Mouse (Mus musculus) neural tube, embryonic 14.5 days (tissue): ENCODE data around the gene Ptpn4. TPM values are rescaled to one million over a fixed set of nuclear protein-coding genes. Genes with fewer than 3 reads are reported as not detected.

Experiments used
- ATAC-seq: fragments of 200-750 bp; cut with Nextera tagmentation; 2 replicates; pipeline ENCODE4 v1.8.0; 2017; ENCODE audit warnings: low read depth, mild to moderate bottlenecking, moderate TSS enrichment, moderate library complexity
- H3K27ac ChIP-seq: fragments of 300-500 bp; sonication (generic); 2 replicates; pipeline ENCODE4 v1.5.1; 2014; ENCODE audit warnings: low read depth, mild to moderate bottlenecking, control low read depth, low read length, moderate library complexity, mixed read lengths
- H3K27me3 ChIP-seq: fragments of 300-500 bp; sonication (generic); 2 replicates; pipeline ENCODE4 v1.6.1; 2014; ENCODE audit warnings: low read length; ENCODE audit not compliant: control insufficient read depth, insufficient read depth
- H3K36me3 ChIP-seq: fragments of 300-500 bp; sonication (generic); 2 replicates; pipeline ENCODE4 v1.6.1; 2014; ENCODE audit warnings: low read length, mixed read lengths; ENCODE audit not compliant: control insufficient read depth, insufficient read depth
- H3K4me1 ChIP-seq: fragments of 300-500 bp; sonication (generic); 2 replicates; pipeline ENCODE4 v1.6.1; 2014; ENCODE audit warnings: low read length; ENCODE audit not compliant: control insufficient read depth, insufficient read depth
- H3K4me2 ChIP-seq: fragments of 300-500 bp; sonication (generic); 2 replicates; pipeline ENCODE4 v1.6.1; 2014; ENCODE audit warnings: mild to moderate bottlenecking, low read depth, low read length, control low read depth
- H3K4me3 ChIP-seq: fragments of 300-500 bp; sonication (generic); 2 replicates; pipeline ENCODE4 v1.5.1; 2014; ENCODE audit warnings: low read depth, low read length, control low read depth, mixed read lengths
- H3K9ac ChIP-seq: fragments of 300-500 bp; sonication (generic); replicated peaks from 2 replicates; pipeline ENCODE4 v1.6.1; 2014; ENCODE audit warnings: low read depth, mild to moderate bottlenecking, control low read depth, low read length, mixed read lengths
- H3K9me3 ChIP-seq: fragments of 300-500 bp; sonication (generic); 2 replicates; pipeline ENCODE4 v1.6.1; 2016; ENCODE audit warnings: low read length; ENCODE audit not compliant: control insufficient read depth
- WGBS: fragments of 180-500 bp; shearing (Covaris S2); extraction: QIAGEN DNeasy Blood & Tissue Kit; methylation state at CpG from one replicate; pipeline ENCODE4 v1.1.7; 2014; 5-methylcytosine and 5-hydroxymethylcytosine counted together
- polyA plus RNA-seq: library from polyadenylated mRNA; unstranded; fragments of >200 nt; fragmentation: Nextera tagmentation; extraction: Ambion mirVana; gene quantifications from 2 replicates; pipeline ENCODE4 v1.2.1, GENCODE M21; 2014

The Ptpn4 gene
- polyA plus RNA-seq, 1 experiment from 2014 or later: 19.1 TPM

DNA sequence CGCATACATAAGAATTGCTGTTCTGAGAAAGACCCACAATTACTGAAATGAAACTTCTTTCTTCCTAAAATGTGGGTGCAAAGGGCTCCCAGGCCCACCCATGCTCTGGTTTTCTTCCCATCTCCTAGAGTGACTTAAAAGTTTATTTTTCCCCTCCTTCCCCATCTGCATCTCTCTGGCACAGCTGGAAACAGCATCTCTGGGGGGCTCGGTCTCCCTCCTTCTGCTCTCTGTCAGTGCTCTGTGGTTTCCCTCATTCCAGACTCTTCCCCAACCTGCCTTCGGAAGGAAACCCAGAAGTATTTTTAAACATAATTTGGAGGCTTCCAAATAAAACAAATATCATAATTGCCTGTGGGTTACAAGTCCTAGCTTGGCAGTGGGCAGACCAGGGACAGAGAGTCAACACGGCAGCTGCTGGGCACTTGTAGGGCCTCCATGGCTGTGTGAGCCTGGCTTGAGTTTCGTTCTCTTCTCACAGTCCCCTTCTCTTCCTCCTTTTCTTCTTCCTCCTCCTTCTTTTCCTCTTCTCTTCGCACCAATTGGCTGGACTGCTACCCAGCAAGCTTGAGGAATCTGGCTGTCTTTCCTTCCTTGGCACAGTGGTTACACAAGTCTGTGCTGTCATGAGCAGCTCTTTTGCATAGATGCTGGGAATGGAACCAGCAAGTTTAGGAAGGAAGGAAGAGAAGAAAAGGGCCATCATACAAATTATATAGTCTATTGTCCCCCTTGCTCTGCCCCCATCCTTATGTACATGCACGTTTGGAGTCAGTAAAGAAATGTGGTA is 26.3 kb upstream of the Ptpn4 start:
- no peak for ATAC-seq
- WGBS: 81% methylated on average over 7 of the region's 7 CpGs
- Histone ChIP-seq H3K9ac (no peak overlapping the region), H3K27ac (no peak overlapping the region), H3K9me3 (no peaks in the 10 kb centered on the region), H3K27me3 (no peaks in the 10 kb centered on the region), H3K4me3 (no peak overlapping the region), H3K4me2 (no peak overlapping the region), H3K36me3 (no peaks in the 10 kb centered on the region), H3K4me1 (no peaks in the 10 kb centered on the region)

DNA sequence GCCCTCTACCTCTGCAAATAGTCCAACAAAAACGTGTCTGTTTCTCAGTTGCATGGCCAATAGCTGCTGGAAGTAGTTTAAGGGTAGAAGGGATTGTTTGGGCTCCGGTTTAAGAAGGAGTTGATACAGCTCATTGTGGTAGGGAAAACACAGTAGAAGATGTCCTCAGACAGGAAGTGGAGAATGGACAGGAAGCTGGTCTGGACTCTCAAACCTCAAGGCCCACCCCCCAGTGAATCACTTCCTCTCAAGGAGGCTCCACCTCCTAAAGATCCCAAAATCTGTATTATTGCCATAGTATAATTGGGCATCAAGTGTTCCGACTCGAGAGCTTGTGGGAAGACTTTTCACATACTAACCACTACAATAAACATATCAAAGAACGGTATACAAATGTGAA is 22.2 kb upstream of the Ptpn4 start:
- Histone ChIP-seq H3K27me3 (no peaks in the 10 kb centered on the region), H3K4me1 (no peaks in the 10 kb centered on the region), H3K9me3 (no peaks in the 10 kb centered on the region), H3K27ac (no peak overlapping the region), H3K9ac (no peak overlapping the region), H3K4me3 (no peak overlapping the region), H3K36me3 (no peaks in the 10 kb centered on the region), H3K4me2 (no peak overlapping the region)
- ATAC-seq: no peak
- 86% methylated on average over 5 of the region's 5 CpGs for WGBS

GRCm38 (mm10) chr1:119852980-119853379 is 15.6 kb upstream of the Ptpn4 start:
- Histone ChIP-seq H3K27me3 (no peaks in the 10 kb centered on the region), H3K4me1 (no peaks in the 10 kb centered on the region), H3K36me3 (no peaks in the 10 kb centered on the region), H3K9me3 (no peaks in the 10 kb centered on the region), H3K27ac (no peak overlapping the region), H3K4me2 (no peak overlapping the region), H3K9ac (no peak overlapping the region), H3K4me3 (no peak overlapping the region)
- ATAC-seq: no peak
- 91% methylated on average over 5 of the region's 5 CpGs for WGBS

DNA sequence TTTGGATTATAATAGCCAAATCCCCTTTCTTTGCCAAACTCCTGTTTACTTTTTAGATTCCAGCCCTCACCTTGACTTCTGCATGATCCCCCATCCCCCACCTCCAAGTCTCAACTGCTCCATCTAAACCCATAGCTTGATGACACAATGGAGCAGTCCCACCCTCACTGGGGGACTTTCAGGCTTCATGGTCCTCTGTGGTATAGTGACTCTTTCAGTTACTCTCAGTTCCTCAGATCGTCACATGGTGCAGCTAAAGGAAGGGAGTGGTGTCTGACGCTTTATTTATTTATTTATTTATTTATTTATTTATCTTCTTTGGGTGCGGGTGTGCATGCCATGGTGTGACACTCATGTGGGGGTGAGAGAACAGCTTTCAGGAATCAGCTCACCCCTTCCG is 14.9 kb upstream of the Ptpn4 start:
- no peaks in the 10 kb centered on the region for H3K36me3 ChIP-seq
- ATAC-seq: no peak

DNA sequence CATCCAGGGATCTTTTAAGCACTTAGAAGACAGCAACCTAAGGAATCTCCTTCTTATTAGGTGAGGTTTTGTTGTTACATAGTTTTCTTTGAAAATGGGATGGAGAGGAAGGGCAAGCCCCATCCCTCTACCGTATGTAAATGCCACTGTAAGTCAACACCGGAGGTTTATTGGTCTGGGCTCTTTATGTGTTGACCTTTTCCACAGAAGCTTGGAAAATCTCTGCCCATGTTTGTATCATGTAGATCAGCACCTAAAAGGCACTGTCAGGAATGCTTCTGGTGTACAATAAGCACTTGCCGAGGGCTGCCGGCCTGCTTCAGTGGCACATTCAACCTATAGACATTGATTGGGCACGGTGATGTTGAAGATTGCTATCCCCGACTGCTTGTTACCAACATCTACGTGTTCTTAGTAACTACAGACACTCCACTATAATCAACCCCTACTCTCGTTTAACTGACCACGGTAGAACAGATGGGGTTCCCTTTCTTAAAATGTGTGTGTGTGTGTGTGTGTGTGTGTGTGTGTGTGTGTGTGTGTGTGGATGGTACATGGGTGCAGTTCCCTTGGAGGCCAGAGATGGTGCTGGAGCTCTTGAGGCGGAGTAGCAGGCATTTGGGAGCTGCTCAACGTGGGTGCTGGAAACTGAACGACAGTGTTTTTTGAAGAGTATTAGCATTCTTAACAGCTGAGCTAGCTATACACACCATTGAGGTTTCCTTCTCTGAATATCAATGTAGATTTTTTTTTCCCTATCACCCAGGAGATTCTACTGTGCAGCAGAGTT is 11.9 kb upstream of the Ptpn4 start:
- Histone ChIP-seq H3K4me1 (no peaks in the 10 kb centered on the region), H3K9me3 (no peaks in the 10 kb centered on the region), H3K4me2 (no peak overlapping the region), H3K27ac (no peak overlapping the region), H3K4me3 (no peak overlapping the region), H3K36me3 (no peaks in the 10 kb centered on the region), H3K27me3 (no peaks in the 10 kb centered on the region), H3K9ac (no peak overlapping the region)
- 94% methylated on average over 12 of the region's 12 CpGs for WGBS
- ATAC-seq: no peak

More for the DNA sequence above, 14.9 kb upstream of the Ptpn4 start:
- no peak overlapping the region for H3K27ac ChIP-seq
- WGBS: 83% methylated on average over 4 of the region's 4 CpGs
- no peaks in the 10 kb centered on the region for H3K27me3 ChIP-seq
- H3K4me2 ChIP-seq: no peak overlapping the region
- no peaks in the 10 kb centered on the region for H3K4me1 ChIP-seq
- H3K9me3 ChIP-seq: no peaks in the 10 kb centered on the region
- H3K4me3 ChIP-seq: no peak overlapping the region
- H3K9ac ChIP-seq: no peak overlapping the region

GRCm38 (mm10) chr1:119845321-119845720 is 7.9 kb upstream of the Ptpn4 start:
- no peak overlapping the region for H3K4me2 ChIP-seq
- WGBS: 85% methylated on average over 4 of the region's 4 CpGs
- no peak overlapping the region for H3K4me3 ChIP-seq
- no peak overlapping the region for H3K27ac ChIP-seq
- no peaks in the 10 kb centered on the region for H3K27me3 ChIP-seq
- no peak overlapping the region for H3K9ac ChIP-seq
- no peaks in the 10 kb centered on the region for H3K36me3 ChIP-seq
- no peak for ATAC-seq
- H3K9me3 ChIP-seq: no peaks in the 10 kb centered on the region
- H3K4me1 ChIP-seq: no peaks in the 10 kb centered on the region

GRCm38 (mm10) chr1:119843121-119843520 is 5.7 kb upstream of the Ptpn4 start:
- Histone ChIP-seq H3K9me3 (no peaks in the 10 kb centered on the region), H3K36me3 (no peaks in the 10 kb centered on the region), H3K27me3 (no peaks in the 10 kb centered on the region), H3K4me2 (no peak overlapping the region), H3K4me3 (no peak overlapping the region), H3K27ac (no peak overlapping the region), H3K9ac (no peak overlapping the region), H3K4me1 (no peaks in the 10 kb centered on the region)
- 87% methylated on average over 3 of the region's 3 CpGs for WGBS
- no peak for ATAC-seq

- ATAC-seq: no peak
- H3K27ac ChIP-seq: no peak overlapping the region
- H3K4me2 ChIP-seq: peak overlapping the region; percentile 45
- H3K9me3 ChIP-seq: no peaks in the 10 kb centered on the region
- 46% methylated on average over 3 of the region's 3 CpGs for WGBS
- H3K27me3 ChIP-seq: no peaks in the 10 kb centered on the region
- H3K36me3 ChIP-seq: no peaks in the 10 kb centered on the region
- H3K9ac ChIP-seq: no peak overlapping the region
- peak overlapping the region; percentile 78; the same call in 1 of the 2 replicates for H3K4me3 ChIP-seq
- H3K4me1 ChIP-seq: peaks cover 11% of the 10 kb centered on the region; the same call in 1 of the 2 replicates
These were observed 828 bp upstream of the Ptpn4 start for GRCm38 (mm10) chr1:119838241-119838640.

DNA sequence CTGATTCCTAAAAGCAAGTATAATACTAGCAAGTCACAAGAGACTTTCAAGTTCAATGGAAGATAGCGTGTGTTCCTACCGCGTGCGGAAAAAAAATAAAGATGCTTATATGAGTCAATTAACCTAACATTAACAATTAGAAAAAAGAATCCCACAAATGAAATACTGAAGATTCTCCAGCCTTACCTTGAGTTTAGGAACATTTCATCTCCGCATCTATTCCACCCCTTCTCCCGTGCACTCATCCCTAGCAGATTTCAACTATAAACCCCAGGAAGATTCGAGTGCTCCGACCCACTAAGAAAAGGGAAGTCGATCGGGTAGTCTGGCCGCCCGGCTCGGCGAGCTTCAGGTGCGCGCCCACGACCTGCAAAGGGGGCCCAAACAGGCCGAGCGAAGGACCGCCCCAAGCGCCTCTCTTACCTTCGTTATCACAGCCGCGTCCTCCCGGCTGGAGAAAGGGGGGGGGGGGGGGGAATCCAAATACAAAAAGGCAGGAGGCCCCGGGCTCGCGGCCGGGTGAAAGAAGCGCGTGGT is 866 bp downstream of the Ptpn4 start:
- Histone ChIP-seq H3K27ac (peak overlapping the region; percentile 96), H3K9ac (peak overlapping the region; percentile 90), H3K36me3 (no peaks in the 10 kb centered on the region), H3K9me3 (no peaks in the 10 kb centered on the region), H3K4me3 (peak overlapping the region; percentile 78), H3K4me2 (peak overlapping the region; percentile 78), H3K27me3 (no peaks in the 10 kb centered on the region), H3K4me1 (peaks cover 11% of the 10 kb centered on the region; the same call in 1 of the 2 replicates)
- peak; percentile 9 for ATAC-seq
- under 1% methylated on average over 31 of the region's 31 CpGs for WGBS
